In the genomic region with DNA sequence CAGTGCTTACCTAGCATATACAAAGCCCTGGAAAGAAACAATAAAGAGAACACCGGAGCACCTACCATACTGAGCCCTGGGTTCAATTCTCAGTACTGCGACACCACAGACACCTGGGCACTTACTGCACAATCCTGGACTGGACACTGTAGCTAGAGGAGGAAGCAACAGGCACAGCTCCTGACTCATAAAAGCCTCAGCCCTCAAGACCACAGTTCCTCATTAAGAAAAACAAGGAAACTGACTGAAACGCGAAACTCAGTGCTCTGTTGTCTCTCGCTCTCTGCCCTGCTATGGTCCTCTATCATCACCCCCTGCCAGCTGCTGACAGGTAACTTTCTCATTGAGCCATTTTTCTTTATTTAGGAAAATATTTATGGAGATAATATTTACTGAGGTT, we compare ENCODE assay signal across 9 mouse cellular contexts. TPM values are rescaled to one million over a fixed set of nuclear protein-coding genes. Genes with fewer than 3 reads are reported as not detected.
DNase-seq lines count a peak whose midpoint lies in the region; ATAC-seq lines count a peak whose summit lies in the region.
"Had no signal": no experiment of that assay in that cellular context is flagged by ENCODE, and none has a peak within 500 bp of the region (broad histone marks: within the 10 kb centered on the region; RNA-seq: fewer than 3 reads in every experiment).

Gene 1110008L16Rik (plus strand): TSS at position 242 of the 400 bp plus-strand sequence.

- no peak within 1 kb of the TSS for H3K4me3 ChIP-seq in neural tube, embryonic 11.5 days (ENCODE audit: low read depth, low read length)
- H3K4me3 ChIP-seq in stomach, embryonic 16.5 days (replicated peaks; ENCODE audit: low read length) = no peak within 1 kb of the TSS

- H3K9me3 ChIP-seq in neural tube, embryonic 11.5 days (ENCODE audit: control insufficient read depth, low read length) = no peaks in the 10 kb centered on the region
- no peaks in the 10 kb centered on the region for H3K9me3 ChIP-seq in stomach, embryonic 16.5 days (replicated peaks; ENCODE audit: control insufficient read depth, low read length)

- no peaks in the 10 kb centered on the region for H3K27me3 ChIP-seq in neural tube, embryonic 11.5 days (ENCODE audit: control insufficient read depth, insufficient read depth, low read length)
- H3K27me3 ChIP-seq in stomach, embryonic 16.5 days (ENCODE audit: control insufficient read depth, insufficient read depth, low read length) = no peaks in the 10 kb centered on the region

- H3K4me2 ChIP-seq in neural tube, embryonic 11.5 days (ENCODE audit: low read depth) = no peak within 1 kb of the TSS
- no peak within 1 kb of the TSS for H3K4me2 ChIP-seq in stomach, embryonic 16.5 days (ENCODE audit: low read depth, low read length)

- H3K4me1 ChIP-seq in neural tube, embryonic 11.5 days (ENCODE audit: control insufficient read depth, insufficient read depth, low read length) = peaks cover 7% of the 10 kb centered on the region; the same call in 1 of the 2 replicates
- H3K4me1 ChIP-seq in stomach, embryonic 16.5 days (ENCODE audit: control insufficient read depth, insufficient read depth, low read length) = peaks cover 15% of the 10 kb centered on the region

- no peak for DNase-seq in gastrocnemius, adult 8-10 months (ENCODE audit: low spot score in 2 of 2)
- no peak for DNase-seq in gastrocnemius, postnatal 4 days (ENCODE audit: low spot score in 2 of 2)
- DNase-seq in neural tube, embryonic 11.5 days (ENCODE audit: low spot score) = no peak
- DNase-seq in neural tube, embryonic 10.5 days (ENCODE audit: extremely low spot score, low spot score) = no peak
- no peak for DNase-seq in large intestine, adult 2 months (ENCODE audit: low read depth, low spot score)
- no peak for DNase-seq in cerebellum, postnatal 10 days
- no peak for DNase-seq in cerebellum, postnatal 4 days (ENCODE audit: low spot score in 2 of 2)
- DNase-seq: embryo, embryonic 11 days had no signal

- WGBS in neural tube, embryonic 11.5 days = 81% methylated on average over 5 of the region's 5 CpGs
- WGBS in large intestine, adult 2 months = 75% methylated on average over 5 of the region's 5 CpGs
- WGBS in stomach, embryonic 16.5 days = 71% methylated on average over 5 of the region's 5 CpGs

- H3K36me3 ChIP-seq in neural tube, embryonic 11.5 days (ENCODE audit: control insufficient read depth, insufficient read depth, low read length) = peaks cover 6% of the 10 kb centered on the region
- H3K36me3 ChIP-seq in stomach, embryonic 16.5 days (ENCODE audit: control insufficient read depth, insufficient read depth, low read length) = 0 out of 2 replicates have a peak, but pooled peaks cover 3% of the 10 kb centered on the region

- ATAC-seq in neural tube, embryonic 11.5 days (ENCODE audit: insufficient read depth, low FRiP score, low TSS enrichment) = no peak
- no peak for ATAC-seq in stomach, embryonic 16.5 days (ENCODE audit: insufficient read depth, low FRiP score)

- H3K9ac ChIP-seq in neural tube, embryonic 11.5 days (ENCODE audit: low read length) = no peak within 1 kb of the TSS
- no peak within 1 kb of the TSS for H3K9ac ChIP-seq in stomach, embryonic 16.5 days (ENCODE audit: low read length)

- H3K27ac ChIP-seq in neural tube, embryonic 11.5 days (ENCODE audit: low read depth, low read length) = no peak within 1 kb of the TSS
- H3K27ac ChIP-seq in stomach, embryonic 16.5 days (ENCODE audit: low read length) = no peak within 1 kb of the TSS

RNA-seq across cellular contexts. Expression of gene 1110008L16Rik, which starts in this region (rescaled TPM):
- 10 to 100 TPM; 11.6 to 13.5 (median 12.1) TPM for total RNA-seq in gastrocnemius, adult 8-10 months (2022)
- total RNA-seq in gastrocnemius, postnatal 4 days (2021) = 1 to 10 TPM; 7.2 to 9.8 TPM
- 12.2 and 17.3 TPM in 2 replicates for polyA plus RNA-seq in neural tube, embryonic 11.5 days (2014; fragmentation: Nextera tagmentation; extraction: Ambion mirVana)
- polyA plus RNA-seq in large intestine, adult 2 months (2012; rRNA removed) = 12.0 and 13.3 TPM in 2 replicates
- polyA plus RNA-seq in stomach, embryonic 16.5 days (2015; fragmentation: Nextera tagmentation; extraction: Ambion mirVana) = 22.5 and 23.9 TPM in 2 replicates
